Mouse (Mus musculus): Measurements from ENCODE around the gene Marf1. TPM values are rescaled to one million over a fixed set of nuclear protein-coding genes. Genes with fewer than 3 reads are reported as not detected.
"Not testable (repeated sequence)": the region's sequence is repeated elsewhere in the genome, so short reads cannot be mapped to it uniquely, and the experiment has no call there.

The Marf1 gene
- total RNA-seq, 2 experiments from 2014 or later, result 152 to 161 TPM

- not testable (repeated sequence) for DNase-seq (ENCODE audit: low spot score in 2 of 2)
These were observed 94.5 kb downstream of the Marf1 start for GRCm38 (mm10) chr16:14068701-14069100.

DNA sequence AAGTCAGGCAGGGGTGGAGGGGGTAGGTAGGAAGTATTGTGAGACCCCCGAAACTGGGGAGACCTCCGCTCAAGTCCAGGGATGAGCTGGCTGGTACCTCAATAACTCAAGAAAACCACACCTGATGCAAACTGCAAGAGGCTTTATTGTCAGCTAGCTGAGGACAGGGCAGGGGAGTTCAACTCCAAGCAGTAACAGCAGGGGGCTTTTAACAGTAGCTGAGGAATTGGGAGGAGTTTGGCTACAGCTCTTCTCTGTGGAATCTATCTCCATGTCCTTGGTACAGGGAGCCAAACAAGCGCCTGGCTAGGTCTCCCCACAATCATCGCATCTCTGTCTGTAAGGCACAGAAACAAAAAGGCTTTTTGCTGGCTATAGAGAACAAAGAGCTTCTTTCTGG, 96.6 kb downstream of the Marf1 start:
- not testable (repeated sequence) for DNase-seq (ENCODE audit: low spot score in 2 of 2)

- no peak for DNase-seq (ENCODE audit: low spot score in 2 of 2)
These were observed 103.3 kb downstream of the Marf1 start for GRCm38 (mm10) chr16:14059869-14060268.

Small RNAs within 50 kb of the gene (microRNA-seq; reads per million reads assigned to microRNA genes)
- gene Gm27671 (0 reads per million in 2 experiments), gene Mir484 (1,189 to 1,421 reads per million in 2 experiments)

Other genes with a start within 250 kb of the Marf1 start
- gene 2900011O08Rik, start 176.7 kb downstream of the Marf1 start, total RNA-seq (2021), result 100 to 1,000 TPM; 287 to 294 TPM
- gene Ifitm7, start 176.5 kb downstream of the Marf1 start, total RNA-seq (2021), result 1 to 10 TPM in 1 of 2 experiments, under 1 TPM in 1; 0.77 to 1.4 TPM
- gene Nde1, start 76 bp downstream of the Marf1 start, total RNA-seq (2021), result 10 to 100 TPM; 13.2 to 13.4 TPM
- 1 to 10 TPM; 3.0 to 3.8 TPM for gene Myh11, start 128.0 kb upstream of the Marf1 start, total RNA-seq (2021)
- 10 to 100 TPM; 53.1 to 55.2 TPM for gene Fopnl, start 154.1 kb upstream of the Marf1 start, total RNA-seq (2021)
- gene Abcc1, start 198.2 kb upstream of the Marf1 start, total RNA-seq (2021), result 10 to 100 TPM; 14.9 to 16.5 TPM